ENCODE assay signal across 15 mouse cellular contexts in genomic region chr3:136085077-136085476, GRCm38 (mm10).
"Had no signal": no experiment of that assay in that cellular context is flagged by ENCODE, and none has a peak within 500 bp of the region (broad histone marks: within the 10 kb centered on the region; RNA-seq: fewer than 3 reads in every experiment).

No protein-coding gene starts in this region.

- H3K27me3 ChIP-seq: liver, embryonic 15.5 days had no signal

- H3K27ac ChIP-seq: kidney, postnatal 0 days; limb, embryonic 10.5 days; liver, embryonic 15.5 days; midbrain, embryonic 10.5 days had no signal

- ATAC-seq: lung, postnatal 0 days had no signal

- H3K4me1 ChIP-seq: liver, embryonic 15.5 days; midbrain, embryonic 10.5 days had no signal

- DNase-seq: kidney, adult 11 months; kidney, adult 9 months; kidney, postnatal 36 days; lung, adult 2 months; midbrain, embryonic 14.5 days; right cerebral cortex, postnatal 4 days; spleen, adult 18-20 months; thymus, postnatal 36 days had no signal

- H3K9ac ChIP-seq: liver, embryonic 15.5 days had no signal

- H3K4me3 ChIP-seq: limb, embryonic 10.5 days; liver, embryonic 15.5 days; midbrain, embryonic 10.5 days; myocyte had no signal

- H3K4me2 ChIP-seq: liver, embryonic 11.5 days; liver, embryonic 15.5 days had no signal

- H3K9me3 ChIP-seq: limb, embryonic 10.5 days; liver, embryonic 15.5 days; midbrain, embryonic 10.5 days had no signal

- H3K36me3 ChIP-seq: limb, embryonic 10.5 days; liver, embryonic 15.5 days; midbrain, embryonic 10.5 days had no signal
